ENCODE assay signal across 8 mouse cellular contexts in the genomic region with DNA sequence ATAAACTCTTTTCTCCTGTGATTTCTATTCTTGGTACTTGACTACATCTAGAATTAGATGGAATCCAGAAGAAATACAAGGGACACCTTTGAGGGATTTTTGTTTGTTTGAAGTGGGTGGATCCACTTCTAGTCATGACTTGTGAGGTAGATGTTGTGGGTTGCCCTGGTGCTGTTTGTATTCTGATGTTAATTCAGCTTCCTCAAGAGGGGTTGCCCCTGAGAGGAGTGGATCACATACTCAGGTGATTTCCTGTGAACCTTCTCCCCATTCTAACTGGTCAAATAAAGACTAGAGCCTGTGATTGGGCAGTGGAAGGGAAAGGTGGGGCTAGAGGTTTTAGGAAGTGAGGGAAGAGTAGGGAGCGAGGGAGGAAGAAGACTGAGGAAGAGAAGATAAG. TPM values are rescaled to one million over a fixed set of nuclear protein-coding genes. Genes with fewer than 3 reads are reported as not detected.
DNase-seq lines count a peak whose midpoint lies in the region; ATAC-seq and TF ChIP-seq lines count a peak whose summit lies in the region.

No protein-coding gene starts in this region.

- intact Hi-C loops in left cerebral cortex, postnatal 10 days (cut with DNase I) = no loop called here

- H3K4me3 ChIP-seq in kidney, embryonic 16.5 days (ENCODE audit: low read length) = peak overlapping the region; percentile 57
- peak overlapping the region; percentile 92; the same call in 1 of the 2 replicates for H3K4me3 ChIP-seq in bone marrow macrophage, adult 2 months (ENCODE audit: insufficient read depth, low read length)

- no peak for TF ChIP-seq CTCF in bone marrow macrophage, adult 2 months (IDR thresholded peaks at IDR 0.05; ENCODE audit: low read depth, low read length)

- H3K9ac ChIP-seq in kidney, embryonic 16.5 days (replicated peaks; ENCODE audit: low read length) = peak overlapping the region; percentile 78

- peak overlapping the region; percentile 67 for H3K4me2 ChIP-seq in kidney, embryonic 16.5 days (replicated peaks; ENCODE audit: low read depth, low read length)

- peaks cover 3% of the 10 kb centered on the region; the same call in 1 of the 2 replicates for H3K9me3 ChIP-seq in kidney, embryonic 16.5 days (ENCODE audit: low read length)

- TF ChIP-seq POLR2A in bone marrow macrophage, adult 2 months (IDR thresholded peaks at IDR 0.05; ENCODE audit: borderline replicate concordance, low read depth, low read length) = no peak

- 79% methylated on average over 1 of the region's 1 CpGs for WGBS in kidney, embryonic 16.5 days

- no peaks in the 10 kb centered on the region for H3K27me3 ChIP-seq in kidney, embryonic 16.5 days (ENCODE audit: insufficient read depth, low read length)

- peaks cover 9% of the 10 kb centered on the region; the same call in 1 of the 2 replicates for H3K4me1 ChIP-seq in kidney, embryonic 16.5 days (ENCODE audit: insufficient read depth, low read length)
- H3K4me1 ChIP-seq in bone marrow macrophage, adult 2 months (ENCODE audit: control insufficient read depth, insufficient read depth, low read length) = peaks cover 7% of the 10 kb centered on the region; the same call in 1 of the 2 replicates

- peak overlapping the region; percentile 97 for H3K27ac ChIP-seq in kidney, embryonic 16.5 days (ENCODE audit: low read length)
- H3K27ac ChIP-seq in bone marrow macrophage, adult 2 months (ENCODE audit: insufficient read depth, low read depth, low read length) = peak overlapping the region; percentile 93

- H3K36me3 ChIP-seq in kidney, embryonic 16.5 days (ENCODE audit: insufficient read depth, low read length) = peaks cover 6% of the 10 kb centered on the region

- ATAC-seq in kidney, embryonic 16.5 days (ENCODE audit: low FRiP score, low TSS enrichment) = no peak
- ATAC-seq in inflammation-experienced regulatory T-cells, adult 6 months = peak; percentile 20

- no peak for DNase-seq in kidney, postnatal 36 days
- DNase-seq in naive thymus-derived CD4-positive, alpha-beta T cell, adult 2 months (ENCODE audit: low read depth) = peak; percentile 30
- DNase-seq in left cerebral cortex, postnatal 10 days (ENCODE audit: extremely low spot score in 1 of 2, low spot score in 2 of 2) = no peak
- DNase-seq in urinary bladder, postnatal 25 days (ENCODE audit: low spot score) = no peak
- no peak for DNase-seq in ovary, postnatal 10 days (ENCODE audit: low spot score)

RNA-seq across cellular contexts. Expression of gene Zfp708, which starts 15.8 kb away (rescaled TPM):
- polyA plus RNA-seq in kidney, embryonic 16.5 days (2015; fragmentation: Nextera tagmentation; extraction: Ambion mirVana) = 5.1 and 5.8 TPM in 2 replicates
- polyA plus RNA-seq in bone marrow macrophage, adult 2 months (2012; ENCODE audit: insufficient read depth, insufficient read length, missing spikeins) = not detected in 2 replicates
- 1 to 10 TPM; 3.4 to 7.7 (median 5.8) TPM for polyA plus RNA-seq in inflammation-experienced regulatory T-cells, adult 6 months (2017; shearing (Covaris generic))
- 1 to 10 TPM; 3.0 TPM for total RNA-seq in left cerebral cortex, postnatal 10 days (2021)

RNA-seq across cellular contexts. Expression of gene Zfp712, which starts 21.0 kb away (rescaled TPM):
- 3.6 and 3.9 TPM in 2 replicates for polyA plus RNA-seq in kidney, embryonic 16.5 days (2015; fragmentation: Nextera tagmentation; extraction: Ambion mirVana)
- 0.83 and 1.4 TPM in 2 replicates for polyA plus RNA-seq in bone marrow macrophage, adult 2 months (2012; ENCODE audit: insufficient read depth, insufficient read length, missing spikeins)
- polyA plus RNA-seq in inflammation-experienced regulatory T-cells, adult 6 months (2017; shearing (Covaris generic)) = 1 to 10 TPM; 6.9 to 8.7 (median 8.6) TPM
- 1 to 10 TPM; 5.5 to 6.1 TPM for total RNA-seq in left cerebral cortex, postnatal 10 days (2021)

RNA-seq across cellular contexts. Expression of gene Gm28557, which starts 26.5 kb away (rescaled TPM):
- polyA plus RNA-seq in kidney, embryonic 16.5 days (2015; fragmentation: Nextera tagmentation; extraction: Ambion mirVana) = 3.3 and 3.9 TPM in 2 replicates
- 6.2 and 7.1 TPM in 2 replicates for polyA plus RNA-seq in bone marrow macrophage, adult 2 months (2012; ENCODE audit: insufficient read depth, insufficient read length, missing spikeins)
- polyA plus RNA-seq in inflammation-experienced regulatory T-cells, adult 6 months (2017; shearing (Covaris generic)) = 1 to 10 TPM; 3.7 to 5.5 (median 4.8) TPM
- total RNA-seq in left cerebral cortex, postnatal 10 days (2021) = 1 to 10 TPM; 1.2 to 1.7 TPM

RNA-seq across cellular contexts. Expression of gene Rslcan18, which starts 34.1 kb away (rescaled TPM):
- 0.22 and 0.40 TPM in 2 replicates for polyA plus RNA-seq in kidney, embryonic 16.5 days (2015; fragmentation: Nextera tagmentation; extraction: Ambion mirVana)
- 0.90 and 1.5 TPM in 2 replicates for polyA plus RNA-seq in bone marrow macrophage, adult 2 months (2012; ENCODE audit: insufficient read depth, insufficient read length, missing spikeins)
- under 1 TPM in 2 of 3 experiments, not detected in 1; 0.44 to 0.50 TPM for polyA plus RNA-seq in inflammation-experienced regulatory T-cells, adult 6 months (2017; shearing (Covaris generic))
- total RNA-seq in left cerebral cortex, postnatal 10 days (2021) = not detected

RNA-seq across cellular contexts. Expression of gene Zfp759, which starts 39.5 kb away (rescaled TPM):
- polyA plus RNA-seq in kidney, embryonic 16.5 days (2015; fragmentation: Nextera tagmentation; extraction: Ambion mirVana) = 2.1 and 2.7 TPM in 2 replicates
- 3.1 and 3.8 TPM in 2 replicates for polyA plus RNA-seq in bone marrow macrophage, adult 2 months (2012; ENCODE audit: insufficient read depth, insufficient read length, missing spikeins)
- polyA plus RNA-seq in inflammation-experienced regulatory T-cells, adult 6 months (2017; shearing (Covaris generic)) = 1 to 10 TPM; 1.9 to 2.6 (median 2.0) TPM
- total RNA-seq in left cerebral cortex, postnatal 10 days (2021) = 10 to 100 TPM in 1 of 2 experiments, 1 to 10 TPM in 1; 9.2 to 11.4 TPM
